In the genomic region with DNA sequence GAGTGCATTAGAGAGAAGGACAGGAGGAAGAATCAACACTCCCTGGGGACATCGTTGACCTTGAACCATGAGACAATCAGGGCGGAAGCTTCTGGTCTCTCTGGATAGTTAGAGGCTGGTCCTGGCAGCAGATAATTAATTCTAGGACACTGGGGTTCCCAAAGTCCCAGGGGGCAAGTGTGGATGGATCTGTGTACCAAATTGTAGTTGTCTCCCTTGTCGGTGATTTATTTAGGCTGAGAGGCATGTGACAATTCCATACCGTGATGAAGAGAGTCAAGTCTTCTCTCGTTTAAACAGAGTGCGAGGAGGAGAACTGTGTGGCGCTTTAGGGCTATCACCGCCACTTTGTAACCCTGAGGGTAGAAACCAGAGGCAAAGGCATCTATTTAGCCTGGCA, we compare ENCODE assay signal across 19 mouse cellular contexts. TPM values are rescaled to one million over a fixed set of nuclear protein-coding genes. Genes with fewer than 3 reads are reported as not detected.
DNase-seq lines count a peak whose midpoint lies in the region.
"Had no signal": no experiment of that assay in that cellular context is flagged by ENCODE, and none has a peak within 500 bp of the region (broad histone marks: within the 10 kb centered on the region; RNA-seq: fewer than 3 reads in every experiment).

No protein-coding gene starts in this region.

- 90% methylated on average over 8 of the region's 8 CpGs for WGBS in heart, embryonic 10.5 days

- no peak overlapping the region for H3K27ac ChIP-seq in heart, embryonic 10.5 days

- DNase-seq in heart, adult 11 months: peak; percentile 76
- no peak for DNase-seq in heart, adult 18-20 months
- peak; percentile 52 for DNase-seq in heart, embryonic 10.5 days (ENCODE audit: low spot score)
- no peak for DNase-seq in heart, postnatal 4 days
- peak; percentile 15 for DNase-seq in kidney, postnatal 10 days
- DNase-seq in kidney, adult 9 months: no peak
- DNase-seq in testis, postnatal 10 days (ENCODE audit: low spot score): peak; percentile 27
- DNase-seq in testis, postnatal 14 days (ENCODE audit: low spot score): no peak
- DNase-seq: adrenal gland, adult 2 months; adrenal gland, adult 8-10 months; adrenal gland, postnatal 10 days; adrenal gland, postnatal 14 days; adrenal gland, postnatal 25 days; adrenal gland, postnatal 36 days; B cell, adult 2 months; cerebellum, adult 11 months; cerebellum, adult 11-12 months had no signal

- H3K36me3 ChIP-seq in heart, embryonic 10.5 days: no peaks in the 10 kb centered on the region
- H3K36me3 ChIP-seq: G1E had no signal

- H3K4me1 ChIP-seq in heart, embryonic 10.5 days: no peaks in the 10 kb centered on the region

- no peaks in the 10 kb centered on the region for H3K27me3 ChIP-seq in heart, embryonic 10.5 days (ENCODE audit: insufficient read depth, poor library complexity, severe bottlenecking)
- H3K27me3 ChIP-seq: CH12.LX had no signal

- no peaks in the 10 kb centered on the region for H3K9me3 ChIP-seq in heart, embryonic 10.5 days

- no peak overlapping the region for H3K4me3 ChIP-seq in heart, embryonic 10.5 days

RNA-seq across cellular contexts. Expression of gene Rftn1, which starts 40.7 kb away (rescaled TPM):
- total RNA-seq in heart, adult 18-20 months (2021): 10 to 100 TPM; 52.1 to 53.3 TPM
- 9.2 and 10.9 TPM in 2 replicates for polyA plus RNA-seq in heart, embryonic 10.5 days (2016; fragmentation: Nextera tagmentation; extraction: Ambion mirVana)
- 10 to 100 TPM; 70.3 to 80.9 TPM for total RNA-seq in heart, postnatal 4 days (2021)
- total RNA-seq: G1E had no signal
- polyA plus RNA-seq: G1E had no signal

Comparison
In these comparisons a context has a peak if more than half of its experiments do, and no peak if none do; other contexts are left out.
1. DNase-seq: peak in heart, adult 11 months (single experiment), heart, embryonic 10.5 days (single experiment), kidney, postnatal 10 days (single experiment) and testis, postnatal 10 days (single experiment); none in heart, adult 18-20 months (0 of 2), heart, postnatal 4 days (single experiment), kidney, adult 9 months (single experiment) and testis, postnatal 14 days (single experiment).